Mouse (Mus musculus): ENCODE measurements around the gene Tbx2.

- TF ChIP-seq CTCF (IDR thresholded peaks at IDR 0.05) (no peak), EP300 (IDR thresholded peaks at IDR 0.05; ENCODE audit: insufficient read depth, low read depth, low read length) (no peak), POLR2A (IDR thresholded peaks at IDR 0.05; ENCODE audit: insufficient read depth, low read depth, low read length) (no peak)
These were observed 58.8 kb downstream of the Tbx2 start for GRCm38 (mm10) chr11:85891010-85891691.

All from heart, adult 2 months (tissue).